Mouse (Mus musculus) mesoderm, embryonic 11.5 days (tissue): ENCODE measurements around the gene Ubl5.
A peak's percentile ranks its signal among the peaks of the same experiment; 100 is the strongest.
"Not testable (repeated sequence)": the region's sequence is repeated elsewhere in the genome, so short reads cannot be mapped to it uniquely, and the experiment has no call there.

Experiments used
- DNase-seq: peaks from one replicate; pipeline ENCODE4 v3.0.0-alpha.2; 2012; ENCODE audit warnings: low read depth, low spot score

Ubl5 gene

GRCm38 (mm10) chr9:20657546-20657945, 14.9 kb downstream of the Ubl5 start:
- DNase-seq = no peak

DNA sequence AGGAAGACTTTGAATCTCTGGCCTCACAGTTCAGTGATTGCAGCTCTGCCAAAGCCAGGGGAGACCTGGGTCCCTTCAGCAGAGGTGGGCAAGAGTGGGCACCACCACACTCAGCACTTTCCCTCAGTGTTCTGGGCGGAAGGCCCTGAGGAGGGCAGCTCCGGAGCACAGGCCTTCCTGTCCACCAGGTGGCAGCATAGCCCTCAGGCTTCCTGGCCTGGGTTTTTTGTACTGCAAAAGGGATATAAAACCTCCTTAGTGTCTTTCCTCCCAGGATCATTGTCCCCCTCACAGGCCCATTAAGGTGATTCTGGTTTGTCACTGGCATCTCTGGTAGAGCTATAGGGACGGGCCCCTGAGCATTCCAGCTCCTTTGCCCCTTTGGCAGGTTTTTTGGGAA, 19.6 kb downstream of the Ubl5 start:
- DNase-seq = peak; percentile 77

DNA sequence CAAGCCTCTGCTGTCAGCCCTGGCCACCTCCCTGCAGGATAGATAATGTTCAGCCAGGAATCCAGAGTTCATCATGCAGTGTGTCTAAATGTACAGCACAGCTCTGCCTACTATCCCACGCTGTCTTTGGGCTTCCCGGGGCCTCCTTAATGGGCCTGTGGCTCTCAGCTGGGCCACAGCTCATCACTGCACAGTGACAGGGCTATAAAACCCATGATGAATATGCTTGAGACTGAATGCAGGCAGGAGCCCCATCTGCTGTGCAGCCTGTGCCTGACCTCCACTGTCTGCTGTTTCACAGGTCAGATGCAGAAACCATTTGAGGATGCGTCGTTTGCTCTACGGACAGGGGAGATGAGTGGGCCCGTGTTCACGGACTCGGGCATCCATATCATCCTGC, 20.2 kb downstream of the Ubl5 start:
- DNase-seq = peak; percentile 65

DNA sequence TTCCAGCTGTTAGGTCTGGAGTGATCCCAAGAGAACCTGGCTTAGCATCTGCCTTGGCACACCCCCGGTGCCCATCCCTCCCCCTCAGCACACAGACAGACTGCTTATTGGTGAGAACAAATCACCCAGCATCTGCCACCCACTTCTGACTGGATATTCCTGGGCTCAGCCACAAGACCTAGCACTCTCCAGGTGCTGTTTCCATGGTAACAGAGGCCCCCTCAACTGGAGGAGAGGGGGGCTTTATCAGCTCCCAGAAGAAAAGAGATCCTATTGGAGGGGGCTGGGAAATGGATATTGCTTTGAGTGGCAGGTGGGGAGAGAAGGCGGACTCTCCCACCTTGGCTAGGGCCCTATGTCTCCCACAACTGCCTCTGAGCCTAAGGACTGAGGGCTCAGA, 21.3 kb downstream of the Ubl5 start:
- DNase-seq = no peak

- DNase-seq = no peak
Observed at GRCm38 (mm10) chr9:20664366-20664765, 21.7 kb downstream of the Ubl5 start.

- no peak for DNase-seq
Observed at GRCm38 (mm10) chr9:20664982-20665637, 22.4 kb downstream of the Ubl5 start.

DNA sequence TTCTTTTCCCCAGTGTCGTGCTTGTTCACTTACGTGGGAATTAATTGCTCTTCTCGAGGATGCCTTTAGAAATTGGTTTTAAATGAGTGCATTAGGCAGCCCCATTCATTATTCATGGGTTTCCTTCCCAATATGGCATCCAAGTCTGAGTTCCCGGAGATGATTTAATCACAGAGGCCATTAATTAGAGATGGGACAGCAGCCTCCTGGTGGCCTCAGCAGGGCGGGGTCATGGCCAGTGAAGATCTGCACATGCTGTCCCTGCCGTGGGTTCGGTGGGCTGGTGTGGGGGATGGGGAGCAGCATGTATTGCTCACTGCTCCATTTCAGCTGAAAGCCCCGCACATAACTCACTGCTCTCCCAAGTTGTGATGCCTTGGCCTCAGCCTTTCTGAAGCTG, 23.2 kb downstream of the Ubl5 start:
- DNase-seq = peak; percentile 73

- no peak for DNase-seq
Observed at GRCm38 (mm10) chr9:20666510-20667034, 23.9 kb downstream of the Ubl5 start.

- no peak for DNase-seq
Observed at GRCm38 (mm10) chr9:20668065-20668464, 25.4 kb downstream of the Ubl5 start.

GRCm38 (mm10) chr9:20672047-20672446, 29.4 kb downstream of the Ubl5 start:
- no peak for DNase-seq

GRCm38 (mm10) chr9:20677892-20678291, 35.2 kb downstream of the Ubl5 start:
- DNase-seq = no peak

DNA sequence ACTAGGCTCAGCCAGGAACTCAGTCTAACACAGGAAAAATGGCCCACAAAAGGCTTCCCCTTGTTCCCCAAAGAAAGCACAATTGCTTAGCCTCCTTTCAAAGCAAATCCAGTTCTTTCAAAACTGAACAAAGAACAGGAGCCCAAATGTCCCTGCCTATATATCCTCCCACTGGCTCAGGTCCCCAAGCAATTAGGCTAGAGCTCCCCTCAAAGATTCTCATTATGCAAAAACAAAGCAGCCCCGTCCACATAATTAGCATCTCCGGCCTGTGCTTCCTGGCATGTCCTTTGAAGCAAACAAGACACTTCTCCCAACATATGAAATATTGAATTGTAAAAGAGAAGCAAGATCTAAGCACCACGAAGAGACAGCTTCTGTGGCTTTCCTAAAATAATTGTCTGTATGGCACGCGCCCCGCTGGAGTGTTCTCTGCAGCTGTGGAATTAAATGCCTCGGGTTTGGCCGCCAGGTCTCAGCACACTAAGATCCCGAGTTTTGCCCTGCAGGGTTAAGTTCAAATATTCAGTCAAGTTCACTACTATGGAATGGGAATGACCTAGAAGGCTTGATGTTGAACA, 37.8 kb downstream of the Ubl5 start:
- no peak for DNase-seq

- DNase-seq = no peak
Observed at GRCm38 (mm10) chr9:20681546-20682388, 39.1 kb downstream of the Ubl5 start.

- no peak for DNase-seq
Observed at GRCm38 (mm10) chr9:20682389-20682722, 39.7 kb downstream of the Ubl5 start.

DNA sequence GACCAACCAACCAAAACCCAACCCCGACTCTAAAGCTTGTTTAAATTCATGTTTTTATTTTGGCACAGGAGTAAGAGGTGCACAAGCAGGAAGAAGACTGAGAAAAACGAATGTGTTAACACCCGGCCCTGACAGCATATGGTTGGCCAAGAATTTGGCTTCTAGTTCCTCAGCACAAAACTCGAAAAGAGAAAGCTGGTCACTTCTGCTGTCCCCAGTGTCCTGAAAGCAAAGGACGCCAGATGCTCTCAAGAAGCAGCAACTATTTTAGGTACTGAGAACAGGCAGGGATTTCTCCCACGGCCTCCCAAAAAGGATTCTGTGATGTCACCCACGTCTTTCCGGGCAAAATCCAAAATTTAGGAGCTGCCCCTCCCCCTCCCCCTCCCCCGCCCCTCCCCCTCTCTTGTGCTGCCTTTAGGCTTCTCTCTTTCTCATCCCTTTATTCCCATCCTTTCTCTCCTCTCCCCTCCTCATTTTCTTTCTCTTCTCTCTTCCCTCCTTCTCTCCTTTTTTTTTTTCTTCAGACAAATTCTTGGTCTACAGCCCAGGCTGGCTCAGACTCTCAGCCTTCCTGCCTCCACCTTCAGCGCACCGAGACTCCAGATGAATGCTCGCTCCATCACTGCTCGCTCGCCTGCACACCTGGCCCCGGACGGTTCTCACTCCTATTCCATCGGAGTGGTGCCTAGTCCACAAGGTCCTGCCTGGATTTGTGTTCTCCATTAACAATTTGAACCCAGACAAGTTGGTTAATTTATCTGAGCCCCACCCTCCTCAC, 42.6 kb downstream of the Ubl5 start:
- no peak for DNase-seq

- DNase-seq = no peak
Observed at GRCm38 (mm10) chr9:20689403-20689802, 46.7 kb downstream of the Ubl5 start.

DNA sequence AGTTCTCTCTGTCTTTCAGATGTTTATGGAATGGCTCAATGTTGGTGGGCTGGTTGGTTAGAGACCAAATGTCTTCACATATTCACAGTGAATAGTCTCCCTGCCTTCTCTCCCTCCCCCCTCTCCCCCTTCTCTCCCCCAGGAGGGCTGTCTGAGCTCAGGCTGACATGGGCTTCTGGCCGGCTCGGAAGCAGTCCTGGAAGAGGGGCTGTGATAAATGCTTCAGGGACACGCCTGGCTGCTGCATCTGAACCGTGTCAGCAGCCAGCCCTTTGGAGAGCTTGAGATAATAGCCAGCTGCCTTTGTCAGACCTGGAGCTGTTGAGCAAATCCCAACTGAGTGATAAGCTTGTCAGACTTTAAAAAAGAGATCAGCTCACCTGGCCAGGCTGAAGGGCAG, 47.2 kb downstream of the Ubl5 start:
- no peak for DNase-seq

DNA sequence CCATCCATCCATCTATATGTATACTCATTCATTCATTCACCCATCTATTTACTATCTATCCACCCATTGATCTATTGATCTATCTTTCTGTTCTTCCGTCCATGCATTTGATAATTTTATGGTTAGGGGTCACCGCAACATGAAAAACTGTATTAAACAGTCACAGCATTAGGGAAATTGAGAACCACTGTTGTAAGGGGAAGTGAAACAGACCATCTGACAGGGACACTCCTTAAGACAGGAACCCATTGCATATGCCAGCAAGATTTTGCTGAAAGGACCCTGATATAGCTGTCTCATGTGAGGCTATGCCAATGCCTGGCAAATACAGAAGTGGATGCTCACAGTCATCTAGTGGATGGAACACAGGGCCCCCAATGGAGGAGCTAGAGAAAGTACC, 47.8 kb downstream of the Ubl5 start:
- DNase-seq = not testable (repeated sequence)

DNA sequence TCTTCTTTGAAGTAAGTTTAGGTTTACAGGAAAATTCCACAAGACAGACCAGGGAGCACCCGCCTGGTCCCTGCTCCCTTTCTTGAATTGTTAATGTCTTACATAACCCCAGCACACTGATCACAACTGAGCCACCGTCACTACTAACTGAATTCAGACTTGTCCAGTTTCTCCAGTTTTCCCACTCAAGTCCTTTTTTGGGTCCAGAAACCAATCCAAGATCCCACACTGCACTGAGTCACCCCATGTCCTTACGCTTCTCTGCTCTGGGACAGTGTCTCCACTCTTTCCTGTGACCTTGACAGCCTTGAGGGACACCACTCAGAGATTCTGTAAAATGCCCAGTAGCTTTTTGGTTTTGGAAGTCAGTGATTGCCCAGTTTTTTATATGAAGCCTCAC, 50.2 kb downstream of the Ubl5 start:
- DNase-seq = no peak

DNA sequence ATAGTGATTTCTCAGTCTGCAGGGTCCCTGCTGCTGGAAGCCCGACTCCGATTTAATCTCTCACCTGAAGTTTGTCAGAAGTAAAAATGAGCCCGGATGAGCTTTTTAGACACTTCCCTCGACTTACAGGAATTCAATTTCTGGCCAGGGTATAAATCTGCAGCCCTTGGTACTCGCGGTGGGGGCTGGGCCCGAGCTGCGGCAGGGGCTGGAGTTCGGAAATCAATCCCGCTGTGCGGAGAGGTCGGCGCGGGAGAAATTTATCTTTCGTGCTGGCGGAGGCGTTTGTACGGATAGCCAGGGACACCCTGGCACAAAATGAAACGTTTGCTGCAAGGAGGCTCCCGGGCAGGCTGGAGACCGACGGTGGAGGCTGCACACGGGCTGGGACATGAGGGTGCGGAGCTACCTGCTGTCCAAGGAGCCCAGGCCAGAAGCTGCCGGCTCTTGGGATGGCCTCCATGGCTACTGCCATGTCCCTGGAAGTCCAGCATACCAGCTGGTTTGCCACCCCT, 52.1 kb downstream of the Ubl5 start:
- no peak for DNase-seq

DNA sequence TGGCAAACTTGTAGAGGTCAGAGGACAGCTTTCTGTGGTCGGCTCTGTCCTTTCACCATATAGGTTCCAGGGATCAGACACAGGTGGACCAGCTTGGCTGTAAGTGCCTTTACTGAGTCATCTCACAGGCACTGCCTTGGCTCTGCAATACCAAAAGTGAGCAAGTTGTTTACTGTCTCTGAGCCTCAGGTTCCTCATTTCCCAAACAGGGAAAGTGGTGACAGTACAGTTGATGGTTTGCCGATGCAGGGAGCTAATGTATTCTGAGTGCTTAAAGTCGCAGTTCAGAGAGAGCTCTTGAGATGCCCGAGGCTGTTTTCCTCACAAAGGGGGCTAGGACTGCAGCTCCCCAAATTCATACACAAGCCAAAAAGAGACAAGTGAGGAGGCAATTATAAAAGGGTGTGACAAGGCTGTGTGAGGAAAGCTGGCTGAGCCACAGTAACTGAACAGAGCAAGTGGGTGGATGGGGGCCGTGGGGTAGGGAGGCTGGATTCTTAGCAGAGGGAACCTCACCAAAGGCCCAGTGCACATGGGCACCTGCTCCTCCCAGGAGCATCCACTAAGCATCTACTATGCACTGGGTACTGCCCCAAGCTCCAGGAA, 53.5 kb downstream of the Ubl5 start:
- DNase-seq = no peak
